Mouse (Mus musculus): Measurements from ENCODE around the gene Prss3.
"Not testable (repeated sequence)": the region's sequence is repeated elsewhere in the genome, so short reads cannot be mapped to it uniquely, and the experiment has no call there.

Prss3 gene

GRCm38 (mm10) chr6:41377578-41377977, at the start of gene Prss3:
Gene Prss3, minus strand, starts transcription at chr6:41377678.
- DNase-seq (ENCODE audit: low spot score), result not testable (repeated sequence)

- DNase-seq (ENCODE audit: low spot score), result not testable (repeated sequence)
Measured at GRCm38 (mm10) chr6:41392056-41392455, 14.6 kb upstream of the Prss3 start, which contains the start of gene Gm5771. Gene Gm5771, plus strand, starts transcription at chr6:41392356.

- not testable (repeated sequence) for DNase-seq (ENCODE audit: low spot score)
Measured at GRCm38 (mm10) chr6:41391640-41392039, 14.2 kb upstream of the Prss3 start.

GRCm38 (mm10) chr6:41386781-41387180, 9.3 kb upstream of the Prss3 start:
- DNase-seq (ENCODE audit: low spot score), result no peak

- not testable (repeated sequence) for DNase-seq (ENCODE audit: low spot score)
Measured at GRCm38 (mm10) chr6:41373772-41374171, 3.7 kb downstream of the Prss3 start.

- DNase-seq (ENCODE audit: low spot score), result no peak
Measured at GRCm38 (mm10) chr6:41353932-41354331, 23.5 kb downstream of the Prss3 start, which contains the start of gene Try10. Gene Try10, plus strand, starts transcription at chr6:41354105.

Data from embryo, embryonic 10 days (tissue).